Mouse (Mus musculus) liver, embryonic 11.5 days (tissue): ENCODE data around the gene Marveld2. TPM values are rescaled to one million over a fixed set of nuclear protein-coding genes. Genes with fewer than 3 reads are reported as not detected.

ENCODE experiments used
- ATAC-seq: fragments of 200-750 bp; cut with Nextera tagmentation; replicated peaks from 2 replicates; pipeline ENCODE4 v1.8.0; 2017; ENCODE audit warnings: moderate number of reproducible peaks, mild to moderate bottlenecking, moderate TSS enrichment, moderate library complexity; ENCODE audit not compliant: low FRiP score
- DNase-seq: peaks from one replicate; pipeline ENCODE4 v3.0.0-alpha.2; 2017; ENCODE audit warnings: low spot score
- H3K27ac ChIP-seq: fragments of 300-500 bp; sonication (generic); 2 replicates; pipeline ENCODE4 v1.5.1; 2014; ENCODE audit warnings: mild to moderate bottlenecking, low read depth, low read length, control low read depth
- H3K27me3 ChIP-seq: fragments of 300-500 bp; sonication (generic); replicated peaks from 2 replicates; pipeline ENCODE4 v1.6.1; 2014; ENCODE audit warnings: low read length, mixed read lengths; ENCODE audit not compliant: control insufficient read depth, insufficient read depth
- H3K36me3 ChIP-seq: fragments of 300-500 bp; sonication (generic); 2 replicates; pipeline ENCODE4 v1.6.1; 2014; ENCODE audit warnings: mild to moderate bottlenecking, low read length, moderate library complexity, mixed read lengths; ENCODE audit not compliant: control insufficient read depth, insufficient read depth
- H3K4me1 ChIP-seq: fragments of 300-500 bp; sonication (generic); replicated peaks from 2 replicates; pipeline ENCODE4 v1.6.1; 2014; ENCODE audit warnings: low read length, mixed read lengths; ENCODE audit not compliant: control insufficient read depth, insufficient read depth
- H3K4me2 ChIP-seq: fragments of 300-500 bp; sonication (generic); 2 replicates; pipeline ENCODE4 v1.6.1; 2014; ENCODE audit warnings: mild to moderate bottlenecking, control low read depth, moderate library complexity
- H3K4me3 ChIP-seq: fragments of 300-500 bp; sonication (generic); 2 replicates; pipeline ENCODE4 v1.5.1; 2014; ENCODE audit warnings: low read depth, low read length, control low read depth
- H3K9ac ChIP-seq: fragments of 300-500 bp; sonication (generic); 2 replicates; pipeline ENCODE4 v1.6.1; 2014; ENCODE audit warnings: low read depth, low read length, control low read depth
- H3K9me3 ChIP-seq: fragments of 300-500 bp; sonication (generic); 2 replicates; pipeline ENCODE4 v1.6.1; 2016; ENCODE audit warnings: low read length, inconsistent platforms, mixed read lengths; ENCODE audit not compliant: control insufficient read depth
- WGBS: fragments of 180-500 bp; shearing (Covaris S2); extraction: QIAGEN DNeasy Blood & Tissue Kit; methylation state at CpG from one replicate; pipeline ENCODE4 v1.1.7; 2014; 5-methylcytosine and 5-hydroxymethylcytosine counted together
- polyA plus RNA-seq: library from polyadenylated mRNA; unstranded; fragments of >200 nt; fragmentation: Nextera tagmentation; extraction: Ambion mirVana; gene quantifications from 2 replicates; pipeline ENCODE4 v1.2.1, GENCODE M21; 2014

Gene Marveld2
- polyA plus RNA-seq, 1 experiment from 2014 or later: 9.1 TPM

DNA sequence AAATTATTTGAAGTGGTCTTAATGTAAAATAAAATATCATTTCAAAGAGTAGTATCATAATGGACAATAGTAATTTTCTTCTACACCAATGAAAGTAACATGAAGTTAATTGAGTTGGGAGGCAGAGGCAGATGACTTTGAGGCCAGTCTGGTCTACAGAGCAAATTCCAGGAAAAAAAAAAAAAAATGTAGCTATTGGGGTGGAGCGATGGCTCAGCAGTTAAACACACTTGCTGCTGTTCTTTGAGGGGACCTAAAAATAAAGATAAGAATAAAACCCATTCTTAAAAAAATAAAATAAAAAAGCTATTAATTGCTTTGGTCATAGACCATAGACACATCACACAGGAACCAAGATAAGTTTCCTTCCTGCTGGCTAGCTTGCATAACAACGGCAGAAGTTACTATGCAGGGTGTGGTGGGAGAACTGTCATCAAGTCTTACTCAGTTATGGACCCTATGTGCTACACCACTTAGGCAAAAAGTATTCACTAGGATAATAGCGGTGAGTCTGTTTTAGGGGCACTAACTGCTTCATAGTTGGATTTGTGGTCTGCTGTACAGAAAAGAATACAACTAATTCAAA lies 17.4 kb upstream of the Marveld2 start:
- Histone ChIP-seq H3K27ac (no peak overlapping the region), H3K36me3 (peaks cover 31% of the 10 kb centered on the region; the same call in 1 of the 2 replicates), H3K9me3 (no peaks in the 10 kb centered on the region), H3K27me3 (no peaks in the 10 kb centered on the region), H3K4me1 (no peaks in the 10 kb centered on the region), H3K9ac (no peak overlapping the region), H3K4me3 (no peak overlapping the region), H3K4me2 (no peak overlapping the region)
- WGBS: 71% methylated on average over 3 of the region's 3 CpGs
- no peak for ATAC-seq
- no peak for DNase-seq

DNA sequence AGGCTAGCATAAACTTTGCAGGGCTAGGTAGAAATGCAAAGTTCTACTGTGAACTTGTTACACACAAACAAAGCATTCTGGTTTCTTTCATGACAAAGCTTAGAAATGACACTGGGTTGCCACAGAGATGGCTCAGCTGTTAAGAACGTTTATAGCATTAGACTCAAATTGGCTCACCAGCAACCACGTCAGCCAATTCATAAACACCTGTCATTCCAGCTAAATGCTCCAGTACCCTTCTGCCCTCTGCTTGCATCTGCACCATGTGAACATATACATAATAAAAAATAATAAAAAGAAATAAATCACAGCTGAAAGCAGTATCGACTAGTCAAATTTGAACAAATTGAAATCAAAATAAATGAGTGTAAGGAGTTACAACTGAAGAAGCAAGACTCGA lies 5.5 kb upstream of the Marveld2 start:
- Histone ChIP-seq H3K9me3 (no peaks in the 10 kb centered on the region), H3K4me2 (no peak overlapping the region), H3K4me1 (no peaks in the 10 kb centered on the region), H3K9ac (no peak overlapping the region), H3K27ac (no peak overlapping the region), H3K4me3 (no peak overlapping the region), H3K36me3 (peaks cover 21% of the 10 kb centered on the region; the same call in 1 of the 2 replicates), H3K27me3 (no peaks in the 10 kb centered on the region)
- no peak for ATAC-seq
- 86% methylated on average over 4 of the region's 4 CpGs for WGBS
- DNase-seq: no peak

DNA sequence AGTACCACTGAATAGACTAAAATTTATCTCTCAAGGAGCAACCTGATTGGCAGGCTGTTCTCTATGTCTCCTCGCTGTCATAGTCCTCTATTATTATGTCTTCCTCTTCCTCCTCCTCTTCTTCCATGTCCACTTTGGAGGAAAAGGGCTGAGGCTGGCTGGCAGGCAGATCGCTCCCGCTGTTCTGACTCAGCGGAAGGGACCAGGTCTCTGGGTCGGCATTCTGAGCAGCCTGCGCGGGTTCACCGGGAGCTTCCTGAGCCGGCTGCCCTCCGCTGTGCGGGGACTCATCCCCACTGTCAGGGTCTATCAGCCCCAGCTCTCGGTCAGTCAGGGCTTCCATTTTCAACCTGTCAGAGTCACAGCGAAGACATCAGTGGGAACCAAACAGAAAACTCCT lies 812 bp upstream of the Marveld2 start:
- no peak for DNase-seq
- H3K4me2 ChIP-seq: no peak overlapping the region
- H3K27ac ChIP-seq: no peak overlapping the region
- H3K4me1 ChIP-seq: peaks cover 5% of the 10 kb centered on the region; the same call in 1 of the 2 replicates
- H3K36me3 ChIP-seq: peaks cover 12% of the 10 kb centered on the region; the same call in 1 of the 2 replicates
- H3K9ac ChIP-seq: no peak overlapping the region
- ATAC-seq: no peak
- no peak overlapping the region for H3K4me3 ChIP-seq
- WGBS: 82% methylated on average over 13 of the region's 13 CpGs
- peaks cover 4% of the 10 kb centered on the region; the same call in 1 of the 2 replicates for H3K27me3 ChIP-seq
- H3K9me3 ChIP-seq: no peaks in the 10 kb centered on the region

DNA sequence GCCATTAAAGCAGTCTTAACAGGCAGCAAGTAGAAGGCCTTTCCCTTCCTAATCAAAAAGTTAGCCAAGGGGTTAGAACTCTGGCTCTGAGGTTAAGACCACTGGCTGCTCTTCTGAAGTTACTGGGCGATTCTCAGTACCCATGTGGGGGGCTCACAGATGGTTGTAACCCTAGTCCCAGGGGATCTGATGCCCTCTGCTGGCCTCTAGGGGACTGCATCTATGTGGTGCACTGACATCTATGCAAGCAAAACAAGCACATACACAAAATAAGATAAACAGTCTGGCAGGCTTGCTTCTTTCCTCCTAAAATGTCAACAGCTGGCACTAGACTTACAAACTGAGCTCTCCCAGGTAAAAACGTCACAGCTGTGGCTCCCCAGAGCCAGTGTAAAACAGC lies 3.9 kb downstream of the Marveld2 start:
- no peak for DNase-seq
- WGBS: 59% methylated on average over 2 of the region's 2 CpGs
- H3K27me3 ChIP-seq: peaks cover 4% of the 10 kb centered on the region; the same call in 1 of the 2 replicates
- H3K27ac ChIP-seq: no peak overlapping the region
- H3K36me3 ChIP-seq: 0 out of 2 replicates have a peak, but pooled peaks cover 2% of the 10 kb centered on the region
- H3K4me3 ChIP-seq: no peak overlapping the region
- ATAC-seq: no peak
- H3K4me1 ChIP-seq: peaks cover 5% of the 10 kb centered on the region; the same call in 1 of the 2 replicates
- no peak overlapping the region for H3K9ac ChIP-seq
- H3K9me3 ChIP-seq: no peaks in the 10 kb centered on the region
- no peak overlapping the region for H3K4me2 ChIP-seq

DNA sequence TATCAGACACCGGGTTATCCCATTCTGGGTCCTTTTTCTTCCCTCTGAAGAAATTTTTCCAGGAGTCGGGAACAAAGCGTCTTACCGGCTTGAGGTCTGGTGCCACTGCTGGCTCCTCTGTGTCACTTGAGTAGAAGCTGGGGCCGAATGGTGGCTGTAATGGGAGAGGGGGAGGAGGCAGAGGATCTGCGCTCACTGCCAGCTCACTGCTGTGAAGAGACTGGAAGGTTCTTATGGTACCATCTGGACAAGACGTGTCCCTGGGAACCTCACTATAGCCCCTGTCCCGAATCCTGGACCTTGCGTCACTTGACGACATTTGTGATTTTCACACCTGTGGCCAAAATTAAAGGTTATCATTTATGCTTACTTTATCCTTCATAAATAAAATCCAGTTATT lies 4.5 kb downstream of the Marveld2 start:
- Histone ChIP-seq H3K27me3 (peaks cover 4% of the 10 kb centered on the region; the same call in 1 of the 2 replicates), H3K9me3 (no peaks in the 10 kb centered on the region), H3K4me2 (no peak overlapping the region), H3K27ac (no peak overlapping the region), H3K4me3 (no peak overlapping the region), H3K36me3 (no peaks in the 10 kb centered on the region), H3K4me1 (peaks cover 5% of the 10 kb centered on the region; the same call in 1 of the 2 replicates), H3K9ac (no peak overlapping the region)
- WGBS: 93% methylated on average over 10 of the region's 10 CpGs
- no peak for DNase-seq
- no peak for ATAC-seq

DNA sequence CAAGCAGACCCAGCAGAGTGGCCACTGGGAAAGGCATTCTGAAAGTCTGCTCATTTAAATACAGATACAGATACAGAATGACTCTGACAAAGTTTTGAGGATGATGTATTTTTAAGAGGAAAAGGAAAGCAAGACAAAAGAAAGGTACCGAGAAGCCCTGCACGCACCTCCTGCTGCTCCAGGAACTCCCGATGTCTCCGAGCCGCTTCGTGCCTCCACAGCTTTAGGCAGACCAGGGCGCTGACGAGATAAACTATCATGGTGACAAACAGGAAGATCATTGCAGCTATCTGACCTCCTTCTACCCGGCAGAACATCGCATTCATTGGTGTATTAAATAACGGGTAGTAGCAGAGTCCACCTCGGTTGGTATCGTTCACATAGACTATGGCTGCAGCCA lies 5.5 kb downstream of the Marveld2 start:
- 78% methylated on average over 13 of the region's 13 CpGs for WGBS
- H3K9ac ChIP-seq: no peak overlapping the region

DNA sequence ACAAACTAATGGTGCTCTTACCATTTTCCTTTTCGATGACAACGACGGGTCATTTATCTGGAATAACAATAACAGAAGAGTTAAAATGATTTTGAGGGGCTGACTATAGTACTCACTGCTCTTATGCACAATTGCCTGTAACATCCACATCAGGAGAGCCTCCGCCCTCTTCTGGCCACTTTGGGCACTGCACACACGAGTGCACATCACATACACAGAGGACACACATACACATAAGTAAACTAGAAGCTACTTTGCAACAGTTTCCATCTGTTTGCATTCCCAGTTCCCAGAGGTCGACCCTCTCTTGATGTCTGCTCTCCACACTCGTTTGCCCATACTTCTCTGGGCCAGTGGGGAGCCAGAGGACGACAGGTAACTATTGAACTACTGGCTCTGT lies 9.0 kb downstream of the Marveld2 start:
- H3K4me2 ChIP-seq: no peak overlapping the region
- ATAC-seq: no peak
- H3K9me3 ChIP-seq: no peaks in the 10 kb centered on the region
- DNase-seq: no peak
- H3K4me3 ChIP-seq: no peak overlapping the region
- no peaks in the 10 kb centered on the region for H3K4me1 ChIP-seq
- no peak overlapping the region for H3K27ac ChIP-seq
- H3K36me3 ChIP-seq: no peaks in the 10 kb centered on the region
- H3K9ac ChIP-seq: no peak overlapping the region
- WGBS: 77% methylated on average over 8 of the region's 8 CpGs
- H3K27me3 ChIP-seq: no peaks in the 10 kb centered on the region

More for the DNA sequence above, 5.5 kb downstream of the Marveld2 start:
- ATAC-seq (no peak), DNase-seq (no peak)
- no peaks in the 10 kb centered on the region for H3K27me3 ChIP-seq
- no peaks in the 10 kb centered on the region for H3K36me3 ChIP-seq
- no peak overlapping the region for H3K4me3 ChIP-seq
- H3K4me1 ChIP-seq: peaks cover 2% of the 10 kb centered on the region; the same call in 1 of the 2 replicates
- H3K27ac ChIP-seq: no peak overlapping the region
- no peaks in the 10 kb centered on the region for H3K9me3 ChIP-seq
- no peak overlapping the region for H3K4me2 ChIP-seq

DNA sequence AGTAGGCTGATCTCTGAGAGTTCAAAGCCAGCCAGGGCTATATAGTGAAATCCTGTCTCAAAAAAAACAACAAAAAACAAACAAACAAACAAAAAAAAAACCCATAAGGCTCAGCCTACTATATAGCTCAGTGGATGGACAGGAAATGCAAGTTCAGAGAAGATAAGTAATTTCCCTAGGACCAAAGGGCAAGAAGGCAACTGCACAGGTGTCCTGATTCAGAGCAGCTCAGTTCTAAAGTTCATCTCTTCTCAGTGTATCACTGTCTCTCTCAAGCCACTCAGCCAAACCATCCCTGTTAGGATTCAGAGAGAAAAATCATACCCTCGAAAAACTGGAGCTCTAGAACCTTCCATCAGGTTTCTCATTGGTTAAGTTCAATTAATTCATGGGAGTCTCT lies 10.9 kb downstream of the Marveld2 start:
- ATAC-seq: no peak
- H3K36me3 ChIP-seq: no peaks in the 10 kb centered on the region
- WGBS: 65% methylated on average over 1 of the region's 1 CpGs

DNA sequence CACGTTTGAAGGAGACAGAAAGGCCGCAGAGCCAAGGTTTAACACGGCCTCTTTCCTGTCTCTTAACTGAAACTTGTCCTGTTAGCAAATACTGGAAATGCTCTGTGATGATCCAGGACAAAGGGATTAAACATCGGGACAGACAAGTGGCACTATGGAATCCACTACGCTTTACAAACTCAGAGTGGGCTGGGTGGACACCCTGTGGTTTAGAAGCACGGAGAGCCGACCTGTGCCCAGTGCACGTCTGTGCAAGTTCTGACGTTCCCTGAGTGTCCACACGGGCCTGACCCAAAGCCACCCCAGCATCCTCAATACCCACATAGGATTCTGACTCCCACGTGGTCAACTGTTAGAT lies 13.1 kb downstream of the Marveld2 start:
- no peak for DNase-seq
- ATAC-seq: no peak
- H3K27me3 ChIP-seq: no peaks in the 10 kb centered on the region

More for the DNA sequence above, 10.9 kb downstream of the Marveld2 start:
- no peak for DNase-seq
- H3K4me2 ChIP-seq: no peak overlapping the region
- H3K4me1 ChIP-seq: peaks cover 5% of the 10 kb centered on the region; the same call in 1 of the 2 replicates
- no peaks in the 10 kb centered on the region for H3K9me3 ChIP-seq
- H3K27ac ChIP-seq: no peak overlapping the region
- no peaks in the 10 kb centered on the region for H3K27me3 ChIP-seq
- H3K9ac ChIP-seq: no peak overlapping the region
- H3K4me3 ChIP-seq: no peak overlapping the region

More for the DNA sequence above, 13.1 kb downstream of the Marveld2 start:
- H3K9me3 ChIP-seq: no peaks in the 10 kb centered on the region
- no peak overlapping the region for H3K27ac ChIP-seq
- H3K36me3 ChIP-seq: no peaks in the 10 kb centered on the region
- H3K4me2 ChIP-seq: no peak overlapping the region
- H3K4me3 ChIP-seq: no peak overlapping the region
- H3K4me1 ChIP-seq: peaks cover 8% of the 10 kb centered on the region; the same call in 1 of the 2 replicates
- H3K9ac ChIP-seq: no peak overlapping the region
- WGBS: 85% methylated on average over 11 of the region's 11 CpGs
